Mouse (Mus musculus): Measurements from ENCODE around the gene Gm10134. TPM values are rescaled to one million over a fixed set of nuclear protein-coding genes. Genes with fewer than 3 reads are reported as not detected.

The Gm10134 gene
- total RNA-seq, 2 experiments from 2014 or later = 2.0 TPM; not detected in 1

- DNase-seq = peak; percentile 87
These were observed 27.3 kb downstream of the Gm10134 start for GRCm38 (mm10) chr2:28532938-28533771.

DNA sequence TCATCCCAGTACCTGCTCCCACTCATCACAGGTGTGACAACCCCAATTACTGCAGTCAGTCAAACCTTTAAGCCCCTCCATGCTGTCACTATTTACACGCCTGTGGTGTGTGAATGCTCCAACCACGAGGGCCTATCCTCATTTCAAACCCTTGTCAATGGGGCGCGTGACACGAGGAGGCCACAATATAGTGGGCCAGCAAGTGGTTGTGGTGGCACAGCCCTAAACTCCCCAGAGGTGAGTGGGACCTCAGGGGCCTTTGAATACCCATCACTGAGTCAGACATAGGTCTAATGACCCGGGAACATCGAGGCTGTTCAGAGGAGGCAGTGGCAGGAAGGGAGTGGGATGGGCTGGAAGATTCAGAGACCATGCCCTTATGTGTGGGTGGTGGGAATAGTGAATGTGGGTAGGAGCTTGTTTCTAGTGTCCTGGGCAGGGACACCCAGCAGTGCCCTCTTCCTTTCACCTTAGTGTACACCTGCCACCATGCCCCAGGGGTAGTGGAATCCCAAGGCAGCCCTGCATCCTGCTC is 28.1 kb downstream of the Gm10134 start:
- no peak for DNase-seq

DNA sequence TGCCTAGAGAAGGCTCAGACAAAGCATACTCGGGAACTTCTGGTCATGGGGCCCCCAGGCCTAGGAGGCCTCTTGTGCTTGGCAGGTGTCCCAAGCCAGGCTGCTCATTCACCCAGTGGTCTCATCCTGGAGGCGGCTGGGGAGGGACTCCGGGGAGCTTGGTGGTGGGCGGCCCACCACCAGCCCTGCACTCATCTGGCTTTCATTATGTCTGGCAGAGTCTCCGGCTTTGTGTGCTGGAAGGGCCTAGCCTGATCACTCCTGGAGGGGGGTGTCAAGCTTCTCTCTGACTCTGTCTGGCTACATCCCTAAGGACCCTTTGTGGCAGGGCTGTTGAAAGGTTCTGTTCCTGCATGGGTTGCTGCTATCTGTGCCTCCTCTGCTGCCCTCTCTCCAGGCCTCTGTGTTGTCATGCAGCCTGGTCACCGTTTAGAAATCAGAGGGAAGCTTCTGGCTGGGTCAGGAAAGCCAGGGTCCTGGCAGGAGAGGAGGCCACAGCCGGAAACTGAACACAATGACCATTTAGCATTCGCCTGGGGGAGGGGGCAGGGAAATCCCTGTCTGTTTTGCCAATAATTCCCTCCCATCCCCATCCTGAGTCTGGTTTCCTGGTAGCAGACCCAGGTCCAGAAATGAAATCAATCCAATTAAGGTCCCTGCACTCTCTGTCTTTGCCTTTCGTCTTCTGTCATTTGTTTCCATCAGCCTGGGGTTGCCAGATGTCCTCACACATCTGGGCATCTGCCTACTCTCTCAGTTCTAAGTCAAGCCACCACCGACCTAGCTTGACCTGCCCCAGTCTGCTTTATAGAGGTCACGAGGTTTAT is 28.8 kb downstream of the Gm10134 start:
- no peak for DNase-seq

GRCm38 (mm10) chr2:28535263-28535540 is 29.3 kb downstream of the Gm10134 start:
- DNase-seq = no peak

- peak; percentile 46 for DNase-seq
These were observed 29.8 kb downstream of the Gm10134 start for GRCm38 (mm10) chr2:28535650-28536049.

- DNase-seq = no peak
These were observed 30.3 kb downstream of the Gm10134 start for GRCm38 (mm10) chr2:28536166-28536565.

DNA sequence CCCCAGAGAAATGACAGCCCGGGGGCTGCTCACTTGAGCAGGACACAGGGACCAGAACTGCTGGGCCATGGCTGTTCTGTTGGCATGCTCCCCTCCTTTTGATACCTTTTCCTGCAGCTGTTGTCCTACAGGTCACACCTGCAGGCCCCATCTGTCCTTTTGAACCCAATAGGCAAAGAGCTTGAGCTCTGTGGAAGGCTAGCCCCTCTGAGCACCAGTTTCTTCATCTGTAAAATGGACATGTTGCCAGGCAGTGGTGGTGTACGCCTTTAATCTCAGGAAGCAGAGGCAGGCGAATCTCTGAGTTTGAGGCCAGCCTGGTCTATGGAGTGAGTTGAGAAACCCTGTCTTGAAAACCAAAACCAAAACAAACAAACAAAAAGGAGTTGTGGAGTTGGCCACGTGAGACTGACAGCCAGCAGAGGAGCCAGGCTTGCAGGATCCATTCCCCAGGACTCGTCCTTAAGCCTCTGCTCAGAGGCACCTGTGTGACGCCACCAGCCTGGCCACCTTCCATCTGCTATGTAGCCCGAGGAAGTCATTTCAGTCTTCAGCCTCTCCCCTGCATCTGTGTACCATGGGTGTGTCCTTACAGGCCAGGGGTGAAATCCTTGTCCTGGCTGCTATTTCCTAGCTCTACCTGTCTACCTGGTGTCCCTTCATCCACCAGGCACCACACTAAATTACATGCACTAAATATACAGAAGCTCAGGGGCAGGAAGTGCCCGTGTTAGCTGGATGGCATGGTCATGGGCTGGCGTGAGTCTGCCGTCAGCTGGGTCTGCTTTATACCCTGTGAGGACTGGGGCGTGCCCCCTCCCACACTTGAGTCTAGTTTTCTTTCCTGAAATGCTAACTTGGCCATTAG is 31.1 kb downstream of the Gm10134 start:
- no peak for DNase-seq

DNA sequence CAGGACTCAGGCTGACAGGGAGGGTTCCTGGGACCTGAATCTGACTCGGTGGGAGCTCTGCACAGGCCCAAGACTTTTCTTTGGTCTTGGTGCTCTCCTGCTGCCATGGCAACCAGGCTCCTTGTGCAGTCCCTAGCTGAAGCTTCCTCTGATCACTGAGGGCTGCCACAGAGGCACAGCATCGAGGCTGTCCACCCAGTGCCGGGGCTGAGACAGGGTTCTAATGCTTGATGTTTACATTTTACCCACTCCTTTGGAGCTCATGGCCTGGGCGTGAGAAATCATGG is 31.7 kb downstream of the Gm10134 start:
- DNase-seq = no peak

DNA sequence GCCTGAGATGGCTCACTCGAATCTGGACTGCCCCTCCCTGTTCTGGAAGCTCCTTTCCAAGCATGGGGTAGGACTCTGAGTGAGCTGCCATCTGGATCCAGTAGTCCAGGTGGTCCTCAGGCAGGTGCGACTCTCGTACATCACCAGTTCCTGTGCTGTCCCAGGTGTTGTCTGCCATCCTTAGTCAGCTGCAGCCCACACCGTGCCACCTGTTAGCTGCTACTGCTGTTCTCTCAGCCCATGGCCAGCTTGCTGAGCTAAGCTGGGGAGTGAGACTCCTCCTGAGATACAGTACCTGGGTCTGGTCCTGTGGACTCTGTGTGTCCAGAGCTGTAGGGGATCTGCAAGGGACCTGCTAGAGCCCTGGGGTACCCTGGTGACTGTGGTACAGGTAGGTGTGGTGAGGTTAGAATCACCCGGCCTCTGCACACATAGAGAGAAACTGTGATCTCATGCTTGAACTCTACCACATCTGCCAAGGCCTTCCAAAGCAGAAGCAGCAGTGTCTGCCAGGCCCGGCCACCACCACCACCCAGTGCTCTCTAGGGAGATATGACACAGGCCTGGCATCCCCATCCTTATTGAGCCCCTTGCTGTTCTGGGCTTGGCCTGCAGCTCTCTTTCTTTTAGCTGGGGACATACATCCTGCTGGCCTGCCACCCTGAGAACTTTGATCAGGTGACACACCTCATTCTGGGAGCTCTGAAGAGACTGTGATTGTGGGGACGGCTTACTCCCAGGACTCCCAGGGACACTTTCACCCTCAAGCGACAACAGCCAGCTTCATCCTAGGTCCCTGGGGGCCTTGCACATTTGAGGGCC is 32.3 kb downstream of the Gm10134 start:
- DNase-seq = no peak

GRCm38 (mm10) chr2:28538817-28539128 is 32.9 kb downstream of the Gm10134 start:
- DNase-seq = peak; percentile 54

- DNase-seq = peak; percentile 81
These were observed 33.3 kb downstream of the Gm10134 start for GRCm38 (mm10) chr2:28539206-28539605.

- DNase-seq = no peak
These were observed 34.1 kb downstream of the Gm10134 start for GRCm38 (mm10) chr2:28539949-28540348.

- no peak for DNase-seq
These were observed 34.8 kb downstream of the Gm10134 start for GRCm38 (mm10) chr2:28540587-28541227.

DNA sequence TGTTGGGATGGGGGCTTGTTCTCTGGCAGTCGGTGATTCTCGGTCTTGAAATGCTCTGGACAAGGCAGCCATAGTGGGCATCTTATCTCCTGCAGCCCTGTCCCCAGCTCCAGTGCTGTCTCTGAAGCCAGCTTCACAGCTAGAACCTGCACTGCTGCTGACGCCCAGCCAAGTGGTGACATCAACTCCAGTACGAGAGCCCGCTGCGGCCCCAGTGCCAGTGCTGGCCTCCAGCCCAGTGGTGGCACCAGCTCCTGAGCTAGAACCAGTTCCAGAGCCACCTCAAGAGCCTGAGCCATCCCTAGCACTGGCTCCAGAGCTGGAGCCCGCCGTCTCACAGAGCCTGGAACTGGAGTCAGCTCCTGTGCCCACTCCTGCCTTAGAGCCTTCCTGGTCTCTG is 38.0 kb downstream of the Gm10134 start:
- DNase-seq = no peak

GRCm38 (mm10) chr2:28545976-28546375 is 40.1 kb downstream of the Gm10134 start:
- no peak for DNase-seq

DNA sequence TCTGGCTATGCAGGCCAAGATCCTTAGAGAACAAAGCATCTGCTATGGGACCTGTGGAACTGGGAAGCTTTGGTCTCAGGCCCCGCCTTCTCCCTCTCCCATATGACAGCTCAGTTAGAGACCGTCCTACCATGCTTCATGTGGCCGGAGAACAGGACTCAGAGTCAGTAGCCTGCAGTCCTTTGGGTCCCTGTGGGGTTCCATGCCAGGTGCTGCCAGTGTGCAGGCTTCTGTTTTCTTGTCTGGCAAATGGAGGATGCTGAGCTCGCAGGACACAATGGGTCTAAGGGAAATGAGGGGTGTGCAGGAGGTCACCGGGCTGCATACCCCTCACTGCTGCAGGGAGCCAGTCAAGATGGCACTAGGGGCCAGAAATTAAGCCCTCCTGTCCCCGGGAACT is 40.7 kb downstream of the Gm10134 start:
- DNase-seq = no peak

DNA sequence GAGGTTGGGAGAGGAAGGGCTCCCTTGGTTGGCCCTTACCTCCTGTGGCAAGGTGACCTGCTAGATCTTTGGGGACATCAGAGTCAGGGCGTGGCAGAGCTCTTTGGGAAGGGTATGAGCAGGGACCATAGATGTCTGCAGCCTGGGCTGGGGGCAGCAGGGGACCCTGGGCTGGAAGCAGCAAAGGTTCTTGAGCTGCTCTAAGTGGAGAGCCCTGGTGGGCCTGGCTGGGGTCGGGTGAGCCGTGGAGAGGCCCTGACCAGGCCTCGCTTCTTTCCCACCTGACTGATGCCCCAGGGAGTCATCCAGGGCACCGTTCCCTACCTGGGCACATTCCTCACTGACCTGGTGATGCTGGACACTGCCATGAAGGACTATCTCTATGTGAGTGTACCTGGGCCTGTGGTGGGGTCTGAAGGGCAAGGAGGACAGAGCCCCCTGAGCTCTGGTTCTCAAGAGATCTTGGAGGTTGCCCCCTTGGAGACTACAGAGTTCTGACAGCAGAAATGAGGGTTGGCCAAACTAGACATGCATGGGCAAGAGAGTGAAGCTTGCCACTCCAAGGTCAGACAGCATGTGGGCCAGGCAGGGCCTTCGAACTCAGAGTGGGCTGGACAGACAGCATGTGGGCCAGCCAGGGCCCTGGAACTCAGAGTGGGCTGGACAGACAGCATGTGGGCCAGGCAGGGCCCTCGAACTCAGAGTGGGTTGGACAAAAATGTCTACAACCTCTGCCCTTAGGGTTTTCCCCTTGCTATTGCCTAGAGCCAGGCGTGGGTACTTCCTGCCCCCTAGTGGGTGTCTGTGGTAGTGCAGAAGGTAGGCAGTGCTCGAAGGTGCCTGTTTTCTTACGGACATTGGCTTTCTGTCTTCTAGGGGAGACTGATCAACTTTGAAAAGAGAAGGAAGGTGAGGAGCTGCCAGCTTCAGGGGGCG is 41.6 kb downstream of the Gm10134 start:
- DNase-seq = peak; percentile 89

- no peak for DNase-seq
These were observed 43.3 kb downstream of the Gm10134 start for GRCm38 (mm10) chr2:28549157-28549556.

- no peak for DNase-seq
These were observed 46.4 kb downstream of the Gm10134 start for GRCm38 (mm10) chr2:28552301-28552700.

All from gastrocnemius, postnatal 10 days (tissue).